Mouse (Mus musculus) spleen, adult 12 weeks (tissue): ENCODE measurements around the gene Cadm1.

Experiments
- DNase-seq: peaks from one replicate; pipeline ENCODE4 v3.0.0; 2022; ENCODE audit warnings: low spot score

Cadm1 gene

GRCm38 (mm10) chr9:47529602-47530450 lies at the start of gene Cadm1:
Gene Cadm1, plus strand, starts transcription at chr9:47530173.
- DNase-seq, result peak; percentile 26

DNA sequence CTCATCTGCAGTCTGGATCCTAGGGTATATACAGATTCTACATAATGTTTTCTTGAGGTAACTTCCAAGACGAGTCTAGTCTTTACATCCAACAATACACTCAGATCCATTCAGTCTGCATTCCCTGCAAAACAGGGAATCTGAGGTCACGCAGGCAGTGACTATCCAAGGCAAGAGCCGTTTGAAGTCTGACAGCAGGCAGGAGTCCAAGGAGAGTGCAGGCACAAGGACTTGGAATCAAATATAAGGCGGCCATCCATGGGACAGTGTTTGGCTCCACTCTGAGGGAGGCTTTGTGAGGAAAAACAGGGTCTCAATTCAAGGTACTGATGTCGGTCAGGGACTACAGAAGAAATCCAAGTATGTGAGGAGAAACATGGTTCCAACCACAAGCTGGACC lies 45.5 kb upstream of the Cadm1 start:
- DNase-seq, result no peak

DNA sequence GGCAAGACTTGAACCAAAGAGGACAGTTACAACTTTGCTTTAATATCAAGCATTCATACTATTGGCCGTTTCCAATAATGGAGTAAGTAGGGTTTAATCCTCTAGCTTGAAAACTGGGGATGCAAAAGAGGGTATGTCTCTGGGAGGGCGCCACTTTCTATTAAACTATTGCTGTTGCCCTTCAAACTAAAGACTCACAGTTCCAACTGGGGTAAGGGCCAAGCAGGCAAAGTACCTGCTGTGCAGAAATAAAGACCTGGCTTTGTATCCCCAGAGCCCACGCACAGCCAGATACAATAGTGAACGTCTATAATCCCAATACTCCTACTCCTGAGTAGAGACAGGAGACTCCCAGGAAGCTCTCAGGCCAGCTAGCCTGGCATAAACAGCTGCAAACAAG lies 44.8 kb upstream of the Cadm1 start:
- DNase-seq, result no peak

- no peak for DNase-seq
Observed at GRCm38 (mm10) chr9:47499761-47500160, 30.2 kb upstream of the Cadm1 start.

- DNase-seq, result no peak
Observed at GRCm38 (mm10) chr9:47505956-47506355, 24.0 kb upstream of the Cadm1 start.

GRCm38 (mm10) chr9:47506876-47507275 lies 23.1 kb upstream of the Cadm1 start:
- DNase-seq, result no peak

DNA sequence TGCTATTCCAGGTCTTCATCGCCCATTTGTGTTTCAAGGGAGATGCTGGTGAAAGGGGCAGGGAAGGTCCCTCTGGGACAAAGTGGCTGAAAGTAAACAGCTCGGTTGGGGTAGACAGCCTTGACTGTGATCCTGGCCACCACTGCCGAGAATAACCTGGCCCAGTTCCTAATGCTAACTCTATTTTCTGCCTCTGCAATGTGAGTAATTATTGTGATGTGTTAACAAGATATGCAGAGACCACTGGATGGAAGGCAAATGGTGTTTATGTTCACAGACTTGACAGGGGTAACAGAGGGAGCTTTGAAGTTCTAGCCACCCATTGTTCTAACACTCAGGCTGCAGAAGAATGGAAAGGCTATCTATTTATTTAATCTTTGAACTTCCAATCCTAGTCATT lies 21.9 kb upstream of the Cadm1 start:
- DNase-seq, result no peak

DNA sequence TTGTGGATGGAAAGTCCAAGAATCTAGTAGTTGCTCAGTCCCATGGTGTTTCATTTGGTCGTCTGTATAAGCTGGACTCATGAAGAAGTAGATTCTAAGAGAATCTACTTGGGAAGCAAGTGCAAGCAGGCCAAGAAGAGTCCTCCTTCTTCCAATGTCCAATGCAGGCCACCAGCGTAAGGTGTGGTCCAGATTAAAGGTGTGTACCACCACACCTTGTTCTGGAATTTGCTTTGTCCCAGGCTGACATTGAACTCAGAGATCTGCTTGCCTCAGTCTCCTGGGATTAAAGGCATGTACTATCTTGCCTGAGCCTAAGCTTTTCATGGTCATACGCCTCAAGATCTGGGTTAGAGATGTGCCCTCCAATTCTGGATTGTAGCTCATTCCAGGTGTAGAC lies 17.5 kb upstream of the Cadm1 start:
- no peak for DNase-seq

GRCm38 (mm10) chr9:47514318-47514717 lies 15.7 kb upstream of the Cadm1 start:
- DNase-seq, result no peak

GRCm38 (mm10) chr9:47516238-47516637 lies 13.7 kb upstream of the Cadm1 start:
- no peak for DNase-seq

- DNase-seq, result no peak
Observed at GRCm38 (mm10) chr9:47527290-47527689, 2.7 kb upstream of the Cadm1 start.

- no peak for DNase-seq
Observed at GRCm38 (mm10) chr9:47527741-47528140, 2.2 kb upstream of the Cadm1 start.

DNA sequence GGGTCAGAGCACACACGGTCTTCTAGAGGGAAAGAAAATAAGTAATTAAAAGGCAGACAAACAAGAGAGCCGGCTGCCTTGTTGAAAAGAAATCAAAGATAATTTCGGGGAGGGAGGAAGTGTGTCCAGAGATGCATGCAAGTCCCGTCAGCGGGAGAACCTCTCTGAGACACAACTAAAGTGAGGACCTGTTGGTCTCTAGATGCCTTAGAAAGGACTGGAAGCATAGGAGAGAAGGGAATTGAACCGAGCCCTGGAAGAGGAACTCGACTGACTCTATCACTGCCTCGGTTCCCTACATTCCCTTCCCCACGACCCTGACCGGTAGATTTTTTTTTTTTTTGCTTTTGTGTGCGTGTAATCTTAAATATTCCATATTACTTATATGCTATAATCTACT lies 791 bp upstream of the Cadm1 start:
- DNase-seq, result no peak

- DNase-seq, result no peak
Observed at GRCm38 (mm10) chr9:47530544-47530921, 560 bp downstream of the Cadm1 start.

- DNase-seq, result no peak
Observed at GRCm38 (mm10) chr9:47530922-47531850, 1.2 kb downstream of the Cadm1 start.

DNA sequence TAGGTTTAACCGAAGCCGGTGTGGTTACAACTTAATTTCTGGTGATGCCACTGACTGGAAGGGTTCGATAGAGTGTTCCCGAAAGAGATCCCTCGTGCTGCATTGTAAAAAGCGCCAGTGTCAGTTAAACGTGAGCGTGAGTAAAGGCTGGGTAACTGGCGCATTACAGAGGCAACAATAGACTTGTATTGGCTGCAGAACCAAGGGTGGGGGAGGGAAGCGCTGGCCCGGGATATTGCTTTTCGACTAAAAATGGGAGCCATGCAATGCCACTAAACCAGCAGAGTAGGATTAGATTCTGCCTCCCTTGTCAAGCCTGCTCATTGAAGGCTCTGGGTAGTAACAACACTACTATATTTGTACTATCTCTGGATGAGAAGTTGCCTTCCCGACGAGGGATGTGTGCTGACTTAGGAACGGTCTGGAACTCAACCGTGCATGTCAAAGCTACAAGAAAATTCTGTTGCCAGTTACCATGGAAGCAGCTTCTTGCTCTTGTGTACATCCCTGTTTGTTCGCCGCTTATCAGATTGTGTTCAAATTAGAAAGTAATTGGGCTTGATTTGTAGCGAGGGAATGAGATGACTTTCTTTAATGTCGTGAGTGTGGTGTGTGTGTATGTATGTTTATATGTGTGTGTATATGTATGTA lies 2.4 kb downstream of the Cadm1 start:
- DNase-seq, result no peak

GRCm38 (mm10) chr9:47533461-47533860 lies 3.5 kb downstream of the Cadm1 start:
- DNase-seq, result no peak

DNA sequence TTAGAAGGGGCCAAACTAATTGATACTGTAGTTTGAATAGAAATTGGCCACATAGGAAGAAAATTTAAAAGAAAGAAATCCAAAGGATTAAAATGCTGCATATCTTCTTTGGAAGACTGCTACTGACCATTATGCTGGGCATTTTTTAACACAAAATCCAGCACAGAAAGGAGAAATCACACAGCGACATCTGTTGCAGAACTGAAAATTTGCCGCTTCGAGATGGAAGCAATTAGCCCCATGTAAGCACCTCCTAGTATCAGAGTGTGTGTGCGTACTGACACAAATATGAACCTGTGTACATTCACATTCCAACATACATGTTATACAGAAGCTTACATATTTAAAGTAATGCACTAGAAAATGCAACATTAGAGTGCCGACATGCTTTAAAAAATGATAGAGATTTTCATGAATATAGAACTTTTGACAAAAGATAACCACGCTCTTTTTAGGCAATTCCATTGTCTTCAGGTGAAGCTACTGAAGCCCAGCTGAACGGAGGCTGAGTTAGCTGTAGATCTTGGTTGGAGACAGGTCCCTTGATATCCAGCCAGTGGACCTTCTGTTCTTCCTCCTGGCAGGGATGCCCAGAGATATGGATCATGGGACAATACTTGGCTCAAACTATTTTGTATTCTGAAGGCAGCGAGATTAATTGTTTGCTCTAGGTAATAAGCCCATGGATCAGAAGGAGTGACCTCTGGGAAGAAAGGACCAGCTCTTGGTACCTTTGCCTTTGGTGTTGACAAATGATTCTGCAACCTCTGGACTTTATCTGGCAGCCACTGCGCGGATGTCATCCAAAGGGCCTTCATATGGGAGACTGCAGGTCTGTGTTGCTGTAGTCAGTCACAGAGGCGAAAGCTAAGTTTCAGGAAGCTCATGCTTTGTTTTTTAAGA lies 4.9 kb downstream of the Cadm1 start:
- DNase-seq, result no peak

DNA sequence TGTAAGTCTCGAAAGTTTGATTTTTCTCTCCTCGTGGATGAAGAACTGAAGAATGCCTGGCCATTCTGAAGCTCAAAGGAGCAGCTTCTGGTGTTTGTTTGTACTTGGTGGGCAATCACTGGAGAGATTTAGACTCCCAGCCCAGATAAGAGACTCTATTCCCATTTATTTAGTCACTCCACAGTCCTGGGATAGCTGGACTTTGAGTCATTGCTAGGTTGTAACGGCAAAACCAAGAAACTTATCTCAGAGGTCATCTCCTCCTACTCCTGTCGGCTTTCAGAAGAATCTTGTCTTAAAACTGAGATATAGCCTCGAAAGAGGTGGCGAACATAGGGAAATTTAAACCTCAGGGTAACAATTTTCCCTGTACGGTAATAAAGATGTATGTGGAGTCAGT lies 15.3 kb downstream of the Cadm1 start:
- no peak for DNase-seq

DNA sequence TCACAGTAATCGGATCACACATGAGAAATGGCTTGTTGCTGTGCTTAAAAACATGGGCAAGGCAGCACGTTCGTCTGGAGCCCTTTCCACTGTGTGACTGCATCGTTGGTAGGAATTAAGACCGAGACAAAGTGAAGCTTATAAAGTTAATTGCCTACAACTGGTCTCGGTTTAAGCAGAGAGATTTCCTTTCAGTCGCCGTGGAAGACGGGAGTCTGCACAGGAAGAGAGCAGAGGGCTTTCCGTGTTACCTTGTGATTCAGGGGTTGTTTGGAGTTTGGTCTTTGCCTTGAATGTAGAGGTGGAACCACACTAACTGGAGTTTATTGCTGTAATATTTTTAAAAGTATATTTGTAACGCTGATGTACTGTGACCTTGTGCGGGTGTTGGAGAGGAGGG lies 15.7 kb downstream of the Cadm1 start:
- no peak for DNase-seq

GRCm38 (mm10) chr9:47548402-47548801 lies 18.4 kb downstream of the Cadm1 start:
- DNase-seq, result no peak

GRCm38 (mm10) chr9:47548916-47549315 lies 18.9 kb downstream of the Cadm1 start:
- DNase-seq, result no peak
